Mouse (Mus musculus) liver, postnatal 0 days (tissue): Measurements from ENCODE around the gene Rbpjl.

Experiments used
- CTCF ChIP-seq: sonication (generic); IDR thresholded peaks from 2 replicates; pipeline ENCODE4 v1.5.1; 2016; ENCODE audit warnings: antibody characterized with exemption, low read depth
- EP300 ChIP-seq: IDR thresholded peaks from 2 replicates; pipeline ENCODE4 v1.6.1; 2016; ENCODE audit warnings: antibody characterized with exemption, low read depth, mild to moderate bottlenecking

GRCm38 (mm10) chr2:164393126-164393525 is 9.8 kb upstream of the Rbpjl start:
- TF ChIP-seq CTCF (no peak), EP300 (no peak)
